Mouse (Mus musculus): ENCODE measurements around the gene Flii. TPM values are rescaled to one million over a fixed set of nuclear protein-coding genes. Genes with fewer than 3 reads are reported as not detected.

Gene Flii
- polyA plus RNA-seq, 1 experiment from 2014 or later, result 63.8 TPM

GRCm38 (mm10) chr11:60703131-60703530, 23.9 kb downstream of the Flii start:
- H3K9ac ChIP-seq (replicated peaks; ENCODE audit: low read length), result no peak overlapping the region
- H3K36me3 ChIP-seq (ENCODE audit: control insufficient read depth, insufficient read depth, low read length), result peaks cover 40% of the 10 kb centered on the region
- WGBS, result 17% methylated on average over 4 of the region's 4 CpGs
- DNase-seq (peak; percentile 84), ATAC-seq (ENCODE audit: low FRiP score, low TSS enrichment) (no peak)
- H3K27ac ChIP-seq (replicated peaks; ENCODE audit: low read depth, low read length), result no peak overlapping the region
- no peak overlapping the region for H3K4me3 ChIP-seq (replicated peaks; ENCODE audit: low read depth, low read length)
- 0 out of 2 replicates have a peak overlapping the region, but pooled peaks have one; percentile 19 for H3K4me2 ChIP-seq (ENCODE audit: low read length)
- H3K27me3 ChIP-seq (ENCODE audit: control insufficient read depth, insufficient read depth, low read length), result no peaks in the 10 kb centered on the region
- H3K9me3 ChIP-seq (ENCODE audit: control insufficient read depth, low read length), result no peaks in the 10 kb centered on the region
- H3K4me1 ChIP-seq (ENCODE audit: control insufficient read depth, insufficient read depth, low read length), result peaks cover 37% of the 10 kb centered on the region

GRCm38 (mm10) chr11:60701611-60702010, 25.5 kb downstream of the Flii start:
- Histone ChIP-seq H3K4me1 (ENCODE audit: control insufficient read depth, insufficient read depth, low read length) (peaks cover 37% of the 10 kb centered on the region), H3K36me3 (ENCODE audit: control insufficient read depth, insufficient read depth, low read length) (peaks cover 25% of the 10 kb centered on the region), H3K27ac (replicated peaks; ENCODE audit: low read depth, low read length) (no peak overlapping the region), H3K4me3 (replicated peaks; ENCODE audit: low read depth, low read length) (no peak overlapping the region), H3K9ac (replicated peaks; ENCODE audit: low read length) (no peak overlapping the region; the same call in 1 of the 2 replicates), H3K27me3 (ENCODE audit: control insufficient read depth, insufficient read depth, low read length) (no peaks in the 10 kb centered on the region), H3K4me2 (ENCODE audit: low read length) (peak overlapping the region; percentile 95), H3K9me3 (ENCODE audit: control insufficient read depth, low read length) (no peaks in the 10 kb centered on the region)
- DNase-seq (no peak), ATAC-seq (ENCODE audit: low FRiP score, low TSS enrichment) (no peak)
- WGBS, result 69% methylated on average over 4 of the region's 4 CpGs

- H3K36me3 ChIP-seq (ENCODE audit: control insufficient read depth, insufficient read depth, low read length), result peaks cover 14% of the 10 kb centered on the region
- H3K9me3 ChIP-seq (ENCODE audit: control insufficient read depth, low read length), result no peaks in the 10 kb centered on the region
- 20% methylated on average over 12 of the region's 12 CpGs for WGBS
- peak overlapping the region; percentile 90 for H3K9ac ChIP-seq (replicated peaks; ENCODE audit: low read length)
- H3K4me3 ChIP-seq (replicated peaks; ENCODE audit: low read depth, low read length), result peak overlapping the region; percentile 86
- H3K4me1 ChIP-seq (ENCODE audit: control insufficient read depth, insufficient read depth, low read length), result peaks cover 37% of the 10 kb centered on the region
- ATAC-seq (ENCODE audit: low FRiP score, low TSS enrichment) (no peak), DNase-seq (no peak)
- H3K4me2 ChIP-seq (ENCODE audit: low read length), result peak overlapping the region; percentile 95
- H3K27me3 ChIP-seq (ENCODE audit: control insufficient read depth, insufficient read depth, low read length), result no peaks in the 10 kb centered on the region
- peak overlapping the region; percentile 91 for H3K27ac ChIP-seq (replicated peaks; ENCODE audit: low read depth, low read length)
Observed at GRCm38 (mm10) chr11:60700320-60701185, 26.5 kb downstream of the Flii start.

- ATAC-seq (ENCODE audit: low FRiP score, low TSS enrichment), result peak; percentile 86
- under 1% methylated on average over 73 of the region's 73 CpGs for WGBS
Observed at GRCm38 (mm10) chr11:60699524-60700075, 27.5 kb downstream of the Flii start, which contains the start of gene Llgl1. Gene Llgl1 (plus strand): TSS chr11:60699723.

GRCm38 (mm10) chr11:60698806-60699523, 28.1 kb downstream of the Flii start:
- H3K27ac ChIP-seq (replicated peaks; ENCODE audit: low read depth, low read length), result peak overlapping the region; percentile 91
- WGBS, result 2% methylated on average over 22 of the region's 22 CpGs
- peak; percentile 35 for ATAC-seq (ENCODE audit: low FRiP score, low TSS enrichment)

More at GRCm38 (mm10) chr11:60699524-60700075, 27.5 kb downstream of the Flii start, which contains the start of gene Llgl1:
- Histone ChIP-seq H3K4me3 (replicated peaks; ENCODE audit: low read depth, low read length) (peak within 1 kb of the TSS; percentile 86), H3K27me3 (ENCODE audit: control insufficient read depth, insufficient read depth, low read length) (no peaks in the 10 kb centered on the region), H3K4me1 (ENCODE audit: control insufficient read depth, insufficient read depth, low read length) (peaks cover 37% of the 10 kb centered on the region), H3K9me3 (ENCODE audit: control insufficient read depth, low read length) (no peaks in the 10 kb centered on the region), H3K9ac (replicated peaks; ENCODE audit: low read length) (peak within 1 kb of the TSS; percentile 90), H3K27ac (replicated peaks; ENCODE audit: low read depth, low read length) (peak within 1 kb of the TSS; percentile 91), H3K36me3 (ENCODE audit: control insufficient read depth, insufficient read depth, low read length) (peaks cover 5% of the 10 kb centered on the region), H3K4me2 (ENCODE audit: low read length) (peak within 1 kb of the TSS; percentile 95)
- peak; percentile 96 for DNase-seq

GRCm38 (mm10) chr11:60697561-60697960, 29.5 kb downstream of the Flii start:
- 79% methylated on average over 2 of the region's 2 CpGs for WGBS
- no peaks in the 10 kb centered on the region for H3K9me3 ChIP-seq (ENCODE audit: control insufficient read depth, low read length)
- ATAC-seq (ENCODE audit: low FRiP score, low TSS enrichment) (no peak), DNase-seq (peak; percentile 69)
- no peak overlapping the region for H3K4me2 ChIP-seq (ENCODE audit: low read length)
- no peak overlapping the region for H3K27ac ChIP-seq (replicated peaks; ENCODE audit: low read depth, low read length)
- no peaks in the 10 kb centered on the region for H3K36me3 ChIP-seq (ENCODE audit: control insufficient read depth, insufficient read depth, low read length)
- H3K4me1 ChIP-seq (ENCODE audit: control insufficient read depth, insufficient read depth, low read length), result peaks cover 25% of the 10 kb centered on the region
- H3K9ac ChIP-seq (replicated peaks; ENCODE audit: low read length), result no peak overlapping the region
- no peaks in the 10 kb centered on the region for H3K27me3 ChIP-seq (ENCODE audit: control insufficient read depth, insufficient read depth, low read length)
- no peak overlapping the region for H3K4me3 ChIP-seq (replicated peaks; ENCODE audit: low read depth, low read length)

More at GRCm38 (mm10) chr11:60698806-60699523, 28.1 kb downstream of the Flii start:
- peak overlapping the region; percentile 86 for H3K4me3 ChIP-seq (replicated peaks; ENCODE audit: low read depth, low read length)
- peak; percentile 77 for DNase-seq
- no peaks in the 10 kb centered on the region for H3K27me3 ChIP-seq (ENCODE audit: control insufficient read depth, insufficient read depth, low read length)
- H3K9ac ChIP-seq (replicated peaks; ENCODE audit: low read length), result peak overlapping the region; percentile 90; the same call in 1 of the 2 replicates
- no peaks in the 10 kb centered on the region; the same call in 1 of the 2 replicates for H3K36me3 ChIP-seq (ENCODE audit: control insufficient read depth, insufficient read depth, low read length)
- no peaks in the 10 kb centered on the region for H3K9me3 ChIP-seq (ENCODE audit: control insufficient read depth, low read length)
- H3K4me1 ChIP-seq (ENCODE audit: control insufficient read depth, insufficient read depth, low read length), result peaks cover 37% of the 10 kb centered on the region
- H3K4me2 ChIP-seq (ENCODE audit: low read length), result peak overlapping the region; percentile 95

- 62% methylated on average over 1 of the region's 1 CpGs for whole genome bisulfite sequencing
- no peak overlapping the region for H3K4me2 ChIP-seq (ENCODE audit: low read length)
- ATAC-seq (ENCODE audit: low FRiP score, low TSS enrichment), result no peak
Observed at GRCm38 (mm10) chr11:60696165-60696564, 30.9 kb downstream of the Flii start.

More at GRCm38 (mm10) chr11:60696165-60696564, 30.9 kb downstream of the Flii start:
- no peak overlapping the region for H3K9ac ChIP-seq (replicated peaks; ENCODE audit: low read length)
- no peak overlapping the region for H3K27ac ChIP-seq (replicated peaks; ENCODE audit: low read depth, low read length)
- no peaks in the 10 kb centered on the region for H3K27me3 ChIP-seq (ENCODE audit: control insufficient read depth, insufficient read depth, low read length)
- no peaks in the 10 kb centered on the region for H3K9me3 ChIP-seq (ENCODE audit: control insufficient read depth, low read length)
- no peaks in the 10 kb centered on the region for H3K36me3 ChIP-seq (ENCODE audit: control insufficient read depth, insufficient read depth, low read length)
- H3K4me1 ChIP-seq (ENCODE audit: control insufficient read depth, insufficient read depth, low read length), result peaks cover 13% of the 10 kb centered on the region
- H3K4me3 ChIP-seq (replicated peaks; ENCODE audit: low read depth, low read length), result no peak overlapping the region
- DNase-seq, result no peak

All from midbrain, embryonic 14.5 days (tissue).